Mouse (Mus musculus) hindbrain, embryonic 10.5 days (tissue): ENCODE data around the gene Unc5a. TPM values are rescaled to one million over a fixed set of nuclear protein-coding genes. Genes with fewer than 3 reads are reported as not detected.

Experiments used
- DNase-seq: peaks from one replicate; pipeline ENCODE4 v3.0.0-alpha.2; 2017; ENCODE audit warnings: low spot score
- H3K27ac ChIP-seq: fragments of 300-500 bp; sonication (generic); 2 replicates; pipeline ENCODE4 v1.5.1; 2016; ENCODE audit warnings: mild to moderate bottlenecking, moderate library complexity
- H3K27me3 ChIP-seq: fragments of 300-500 bp; sonication (generic); 2 replicates; pipeline ENCODE4 v1.6.1; 2016; ENCODE audit warnings: mild to moderate bottlenecking; ENCODE audit not compliant: poor library complexity, insufficient read depth, severe bottlenecking
- H3K36me3 ChIP-seq: fragments of 300-500 bp; sonication (generic); 2 replicates; pipeline ENCODE4 v1.6.1; 2016; ENCODE audit warnings: mild to moderate bottlenecking, moderate library complexity
- H3K4me1 ChIP-seq: fragments of 300-500 bp; sonication (generic); replicated peaks from 2 replicates; pipeline ENCODE4 v1.6.1; 2016; ENCODE audit warnings: mild to moderate bottlenecking
- H3K4me3 ChIP-seq: fragments of 300-500 bp; sonication (generic); 2 replicates; pipeline ENCODE4 v1.5.1; 2016; ENCODE audit warnings: mild to moderate bottlenecking, moderate library complexity
- H3K9me3 ChIP-seq: fragments of 300-500 bp; sonication (generic); 2 replicates; pipeline ENCODE4 v1.6.1; 2016; ENCODE audit warnings: mild to moderate bottlenecking, moderate library complexity
- WGBS: fragments of 180-500 bp; shearing (Covaris S2); methylation state at CpG from one replicate; pipeline ENCODE4 v1.1.7; 2016; 5-methylcytosine and 5-hydroxymethylcytosine counted together
- polyA plus RNA-seq: library from polyadenylated mRNA; unstranded; fragments of >200 nt; fragmentation: Nextera tagmentation; extraction: Ambion mirVana; gene quantifications from 2 replicates; pipeline ENCODE4 v1.2.1, GENCODE M21; 2016

Gene Unc5a
- 2.0 and 4.4 TPM in 2 replicates for polyA plus RNA-seq

DNA sequence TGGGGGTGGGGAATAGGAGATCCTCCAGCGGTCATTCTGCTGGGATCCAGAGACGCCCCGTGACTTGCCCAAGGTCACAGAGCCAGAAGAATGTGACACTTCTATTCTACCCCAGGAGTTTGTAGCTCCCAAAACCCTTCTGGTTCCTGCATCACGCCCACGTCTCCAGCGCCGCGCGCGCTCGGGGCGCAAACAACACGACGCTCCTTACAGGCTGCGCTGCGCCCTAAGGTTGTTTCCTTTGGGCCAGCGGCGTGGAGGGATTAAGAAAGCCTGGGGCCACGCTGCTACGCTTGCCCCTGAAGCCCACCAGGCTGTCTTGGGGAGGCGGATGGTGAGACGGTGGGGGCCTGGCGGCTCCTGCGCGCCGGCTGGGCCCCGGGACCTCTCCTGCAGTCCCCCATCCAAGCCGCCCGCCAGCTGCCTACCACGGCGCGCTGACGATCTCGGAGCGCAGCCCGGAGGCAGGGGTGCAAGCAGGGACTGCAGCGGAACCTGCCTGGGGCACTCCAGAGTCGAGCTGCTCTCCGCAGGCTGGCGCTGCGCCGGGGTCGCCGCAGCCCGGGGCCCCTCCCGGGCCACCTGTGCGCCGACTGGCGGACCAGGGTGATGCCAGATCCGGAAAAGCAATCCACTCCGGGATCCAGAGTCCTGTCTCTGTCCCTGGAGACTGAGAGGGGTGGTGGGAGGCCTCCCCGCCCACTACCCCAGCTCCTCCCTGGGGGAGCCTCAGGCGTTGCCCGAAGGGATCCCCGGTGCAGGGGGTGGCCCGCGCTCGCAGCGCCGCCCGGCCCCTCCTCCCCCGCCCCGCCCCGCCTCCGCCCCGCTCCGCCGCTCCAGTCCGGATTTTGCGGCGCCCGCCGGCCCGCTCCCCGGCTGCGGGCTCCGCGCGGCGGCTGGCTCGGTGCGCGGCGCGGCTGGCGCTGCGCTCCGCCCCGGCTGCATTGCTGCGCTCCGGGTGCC is at the start of gene Unc5a:
Unc5a (plus strand) TSS at position 881 of the 963 bp plus-strand sequence.
- 3% methylated on average over 84 of the region's 91 CpGs for WGBS
- Histone ChIP-seq H3K9me3 (no peaks in the 10 kb centered on the region), H3K27me3 (peaks cover 100% of the 10 kb centered on the region), H3K4me3 (peak within 1 kb of the TSS; percentile 71), H3K36me3 (no peaks in the 10 kb centered on the region), H3K27ac (peak within 1 kb of the TSS; percentile 79), H3K4me1 (peaks cover 48% of the 10 kb centered on the region)
- DNase-seq = peak; percentile 77

DNA sequence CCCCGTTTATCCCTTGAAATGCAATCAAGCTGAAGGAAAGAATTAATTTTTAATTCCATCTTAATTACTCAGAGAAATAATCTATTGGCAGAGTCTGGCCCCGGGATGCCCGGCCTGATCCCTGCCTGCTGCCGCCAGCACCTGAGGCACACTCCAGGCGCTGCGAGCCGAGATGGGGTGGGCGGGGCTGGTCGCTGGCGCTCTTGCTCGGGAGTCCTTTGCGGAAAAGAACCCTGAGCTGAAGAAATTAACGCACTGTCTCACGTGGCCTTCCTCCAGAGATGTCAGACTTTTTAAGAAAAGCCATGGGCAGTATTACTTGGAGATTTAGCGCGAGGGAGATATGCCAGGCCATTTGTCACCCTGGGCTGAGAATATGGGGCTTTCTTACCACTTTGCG is 37.2 kb upstream of the Unc5a start:
- 3% methylated on average over 17 of the region's 17 CpGs for WGBS
- peaks cover 33% of the 10 kb centered on the region for H3K4me1 ChIP-seq
- H3K36me3 ChIP-seq = no peaks in the 10 kb centered on the region
- H3K4me3 ChIP-seq = peak overlapping the region; percentile 20
- no peak for DNase-seq
- H3K27me3 ChIP-seq = peaks cover 67% of the 10 kb centered on the region
- H3K9me3 ChIP-seq = peaks cover 5% of the 10 kb centered on the region; the same call in 1 of the 2 replicates
- H3K27ac ChIP-seq = no peak overlapping the region

DNA sequence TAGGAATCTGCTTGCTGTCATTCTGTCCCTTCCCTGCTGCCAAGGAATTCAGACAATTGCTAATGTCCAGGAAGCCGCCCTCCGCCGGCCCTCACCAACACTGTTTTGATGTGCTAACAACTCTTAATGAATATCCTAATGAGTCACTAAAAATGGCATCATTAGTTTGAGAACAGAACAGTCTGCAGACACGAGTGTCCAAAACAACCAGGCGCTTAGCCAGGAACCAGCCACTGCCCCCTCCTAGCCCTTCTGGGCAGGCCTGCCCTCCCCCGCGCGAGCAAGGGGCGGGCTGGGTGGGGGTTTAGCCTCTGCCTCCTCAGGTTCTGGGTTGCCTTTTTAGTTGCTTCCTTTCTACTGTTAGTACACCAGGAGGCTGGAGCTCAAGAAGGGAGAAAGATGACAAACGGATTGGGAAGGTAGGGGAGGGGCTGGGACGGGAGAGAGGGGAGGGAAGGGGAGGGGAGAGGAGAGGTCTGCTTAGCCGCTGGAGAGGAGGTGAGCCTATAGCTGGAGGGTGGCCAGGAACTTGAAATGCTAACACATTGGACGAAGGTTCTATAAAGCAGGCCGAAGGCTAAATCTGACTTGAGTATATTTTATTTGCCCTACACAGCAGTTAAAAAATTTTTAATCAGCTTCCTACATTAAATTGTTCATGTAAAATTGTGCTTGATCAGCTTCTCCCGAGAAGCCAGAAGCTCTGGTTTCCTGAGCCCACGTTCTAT is 36.2 kb upstream of the Unc5a start:
- Histone ChIP-seq H3K27ac (no peak overlapping the region), H3K27me3 (peaks cover 65% of the 10 kb centered on the region), H3K4me1 (peaks cover 26% of the 10 kb centered on the region), H3K4me3 (no peak overlapping the region), H3K36me3 (no peaks in the 10 kb centered on the region), H3K9me3 (peaks cover 5% of the 10 kb centered on the region; the same call in 1 of the 2 replicates)
- 15% methylated on average over 16 of the region's 16 CpGs for WGBS
- no peak for DNase-seq

DNA sequence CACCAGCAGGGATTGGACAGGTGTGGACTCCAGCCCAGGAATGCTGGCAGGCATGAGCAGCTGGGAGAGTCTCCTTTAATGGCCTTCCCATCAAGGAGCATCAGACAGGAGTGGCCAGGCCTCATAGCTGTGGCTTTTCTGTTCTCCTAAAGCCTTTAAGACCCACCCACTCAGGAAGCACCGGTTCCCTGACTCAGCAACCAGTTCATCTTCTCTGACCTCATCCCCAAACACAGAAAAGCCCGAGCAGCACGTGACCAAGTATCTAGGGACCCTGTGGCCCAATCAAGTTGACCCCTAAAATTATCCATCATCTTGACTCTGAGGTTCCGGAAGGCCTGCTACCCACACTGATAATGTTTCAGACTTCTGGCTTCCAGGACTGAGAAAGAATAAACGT is 32.6 kb upstream of the Unc5a start:
- 73% methylated on average over 5 of the region's 5 CpGs for WGBS

DNA sequence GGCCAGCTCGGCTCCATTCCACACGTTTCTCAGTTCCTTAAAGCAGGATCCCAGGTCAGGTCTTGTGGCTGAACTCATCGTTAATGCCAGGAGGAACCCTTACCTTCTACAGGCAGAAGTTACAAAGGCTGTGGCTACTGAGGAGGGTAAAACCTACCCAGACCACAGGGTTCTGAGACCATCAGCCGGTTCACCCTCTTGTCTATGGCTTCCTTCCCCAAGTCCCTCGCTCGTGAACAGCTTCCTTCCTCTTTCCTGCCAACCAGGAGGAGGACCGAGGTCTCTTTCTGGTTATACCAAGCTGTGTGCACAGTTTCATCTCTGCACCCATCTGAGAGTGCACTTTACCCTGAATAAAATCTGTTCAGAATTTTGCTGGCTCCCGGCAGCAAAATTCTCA is 30.3 kb upstream of the Unc5a start:
- WGBS = 72% methylated on average over 8 of the region's 8 CpGs
- DNase-seq = no peak
- H3K9me3 ChIP-seq = peaks cover 8% of the 10 kb centered on the region; the same call in 1 of the 2 replicates
- H3K4me3 ChIP-seq = no peak overlapping the region
- H3K27me3 ChIP-seq = peaks cover 27% of the 10 kb centered on the region
- H3K27ac ChIP-seq = no peak overlapping the region
- peaks cover 29% of the 10 kb centered on the region for H3K4me1 ChIP-seq
- H3K36me3 ChIP-seq = no peaks in the 10 kb centered on the region

More for the DNA sequence above, 32.6 kb upstream of the Unc5a start:
- H3K36me3 ChIP-seq = no peaks in the 10 kb centered on the region
- H3K9me3 ChIP-seq = peaks cover 5% of the 10 kb centered on the region; the same call in 1 of the 2 replicates
- peaks cover 45% of the 10 kb centered on the region for H3K4me1 ChIP-seq
- H3K4me3 ChIP-seq = no peak overlapping the region
- peaks cover 49% of the 10 kb centered on the region for H3K27me3 ChIP-seq
- H3K27ac ChIP-seq = no peak overlapping the region
- no peak for DNase-seq

DNA sequence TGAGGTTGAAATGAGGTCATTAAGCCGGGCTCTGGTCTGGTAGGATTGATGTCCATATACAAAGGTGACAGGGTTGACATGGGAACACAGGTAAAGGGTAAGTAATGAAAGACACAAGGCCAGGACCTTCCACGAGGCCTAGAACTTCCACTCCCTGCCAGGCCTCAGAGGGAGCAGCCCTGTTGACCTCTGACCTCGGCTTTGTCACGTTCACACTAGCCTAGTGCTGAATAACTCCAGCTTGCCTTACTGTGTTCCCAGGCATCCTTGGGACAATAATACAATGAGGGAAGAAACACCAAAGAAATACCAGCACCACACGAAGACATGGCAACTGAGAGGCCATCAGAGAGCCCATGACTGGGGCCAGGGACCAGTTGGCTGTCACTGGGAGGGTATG is 29.5 kb upstream of the Unc5a start:
- 23% methylated on average over 5 of the region's 5 CpGs for WGBS
- no peak overlapping the region for H3K27ac ChIP-seq

DNA sequence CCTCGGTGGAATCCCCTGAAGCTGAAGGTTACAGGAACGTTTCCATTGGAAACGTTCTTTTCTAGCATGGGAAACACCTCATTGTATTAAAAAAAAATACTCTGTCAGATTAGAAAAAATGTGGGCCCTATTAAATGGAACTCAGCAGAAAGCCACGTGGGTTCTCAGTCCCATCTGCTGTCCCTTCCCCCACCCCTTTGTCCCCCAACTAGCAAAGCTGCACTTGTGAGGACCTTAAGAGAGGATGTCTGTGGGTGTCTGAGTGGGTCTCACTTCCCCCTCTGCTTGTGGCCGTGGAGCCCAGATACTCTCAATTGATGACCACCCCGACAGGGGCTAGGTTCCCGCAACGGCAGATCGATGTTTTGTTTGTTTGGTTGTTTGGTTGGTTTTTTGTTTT is 27.5 kb upstream of the Unc5a start:
- no peak for DNase-seq
- H3K4me3 ChIP-seq = no peak overlapping the region
- peaks cover 3% of the 10 kb centered on the region; the same call in 1 of the 2 replicates for H3K9me3 ChIP-seq
- H3K4me1 ChIP-seq = peaks cover 29% of the 10 kb centered on the region
- WGBS = 88% methylated on average over 9 of the region's 9 CpGs
- peaks cover 16% of the 10 kb centered on the region; the same call in 1 of the 2 replicates for H3K27me3 ChIP-seq
- no peaks in the 10 kb centered on the region for H3K36me3 ChIP-seq
- H3K27ac ChIP-seq = no peak overlapping the region

More for the DNA sequence above, 29.5 kb upstream of the Unc5a start:
- Histone ChIP-seq H3K4me3 (no peak overlapping the region), H3K9me3 (peaks cover 8% of the 10 kb centered on the region; the same call in 1 of the 2 replicates), H3K4me1 (peaks cover 29% of the 10 kb centered on the region), H3K27me3 (peaks cover 19% of the 10 kb centered on the region), H3K36me3 (no peaks in the 10 kb centered on the region)
- DNase-seq = peak; percentile 30

DNA sequence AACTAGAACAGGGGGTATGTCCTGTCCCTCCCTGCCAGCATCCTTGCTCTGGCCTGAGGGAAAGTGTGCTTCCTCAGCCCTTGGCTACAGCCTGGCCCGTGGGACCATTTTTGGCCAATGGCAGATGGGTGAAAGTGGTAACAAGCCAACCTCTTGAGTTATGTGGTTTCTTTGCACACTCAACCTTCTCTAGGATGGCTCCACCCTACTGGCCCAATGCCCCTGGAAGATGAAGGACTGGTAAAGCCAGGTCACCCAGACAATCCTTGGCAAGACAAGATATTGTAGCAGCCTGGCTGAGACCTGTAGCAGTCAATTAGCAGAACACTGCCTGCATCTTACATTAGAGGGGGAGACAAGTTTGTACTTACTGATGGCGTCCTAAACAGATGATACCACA is 25.5 kb upstream of the Unc5a start:
- Histone ChIP-seq H3K4me3 (no peak overlapping the region), H3K36me3 (no peaks in the 10 kb centered on the region), H3K27me3 (0 out of 2 replicates have a peak, but pooled peaks cover 3% of the 10 kb centered on the region), H3K4me1 (peaks cover 23% of the 10 kb centered on the region), H3K9me3 (peaks cover 3% of the 10 kb centered on the region; the same call in 1 of the 2 replicates), H3K27ac (no peak overlapping the region)
- DNase-seq = no peak
- WGBS = 86% methylated on average over 2 of the region's 2 CpGs

DNA sequence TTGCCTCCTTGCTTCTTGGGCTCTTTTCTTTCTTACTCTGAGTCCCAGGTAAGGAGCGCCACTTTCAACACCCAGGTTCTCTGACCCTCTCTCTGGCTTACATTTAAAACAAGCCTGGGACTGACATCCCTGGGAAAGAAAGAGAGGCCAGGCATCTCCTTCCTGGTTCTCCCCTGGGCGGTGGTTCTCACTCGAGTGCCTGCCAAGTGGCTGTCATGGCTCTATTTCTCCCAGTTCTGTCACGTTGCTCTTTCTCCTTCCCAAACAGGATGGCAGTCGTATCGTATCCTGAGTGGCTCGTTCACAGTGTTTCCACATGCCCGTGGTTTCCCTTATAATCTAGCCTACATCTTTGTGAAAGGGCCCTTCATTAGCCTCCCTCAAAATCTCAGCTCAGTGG is 23.7 kb upstream of the Unc5a start:
- Histone ChIP-seq H3K36me3 (no peaks in the 10 kb centered on the region), H3K4me1 (peaks cover 14% of the 10 kb centered on the region), H3K9me3 (peaks cover 3% of the 10 kb centered on the region; the same call in 1 of the 2 replicates), H3K27me3 (peaks cover 10% of the 10 kb centered on the region; the same call in 1 of the 2 replicates), H3K27ac (no peak overlapping the region), H3K4me3 (no peak overlapping the region)
- WGBS = 76% methylated on average over 8 of the region's 8 CpGs
- no peak for DNase-seq

DNA sequence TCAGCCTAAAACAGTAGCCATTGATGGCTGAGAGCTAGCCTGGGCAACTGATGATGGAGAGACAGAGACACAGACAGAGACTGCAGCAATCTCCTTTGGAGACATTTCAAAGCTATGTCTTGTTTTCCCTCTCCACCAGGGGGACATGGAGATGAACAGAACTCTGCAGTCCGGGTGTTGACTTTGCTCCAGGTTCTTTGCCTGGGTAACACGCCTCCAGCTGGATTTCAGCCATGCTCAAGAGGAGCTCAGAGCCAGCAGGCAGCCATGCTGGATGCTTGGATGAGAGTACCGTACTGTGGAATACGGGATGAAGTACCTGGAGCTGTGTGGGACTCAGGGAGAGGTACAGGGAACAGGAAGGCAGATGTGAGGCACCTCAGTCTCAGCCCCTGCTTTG is 22.6 kb upstream of the Unc5a start:
- peaks cover 8% of the 10 kb centered on the region for H3K4me1 ChIP-seq
- H3K4me3 ChIP-seq = no peak overlapping the region
- no peak for DNase-seq
- WGBS = 73% methylated on average over 4 of the region's 4 CpGs
- H3K27ac ChIP-seq = no peak overlapping the region
- H3K27me3 ChIP-seq = peaks cover 15% of the 10 kb centered on the region
- peaks cover 3% of the 10 kb centered on the region; the same call in 1 of the 2 replicates for H3K9me3 ChIP-seq
- no peaks in the 10 kb centered on the region for H3K36me3 ChIP-seq

DNA sequence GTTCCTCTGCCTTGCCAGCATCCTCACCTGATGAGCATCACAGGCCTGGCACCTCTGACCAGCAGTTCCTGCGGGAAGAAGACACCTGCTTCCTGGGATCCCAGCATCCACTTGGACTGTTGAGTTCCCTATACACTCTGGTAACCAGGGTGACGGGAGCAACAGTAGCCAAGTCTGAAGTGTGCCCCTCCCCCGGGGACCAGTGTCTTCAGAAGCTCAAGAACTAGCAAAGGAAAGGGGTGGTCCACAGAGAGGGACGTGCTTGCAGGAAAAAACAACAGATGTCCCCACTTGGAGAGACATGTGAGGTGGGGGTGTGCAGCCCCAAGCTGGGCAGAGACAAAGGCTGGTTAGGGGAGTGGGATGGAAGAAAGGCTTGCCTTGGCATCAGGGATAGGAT is 19.1 kb upstream of the Unc5a start:
- H3K4me3 ChIP-seq = no peak overlapping the region
- no peak for DNase-seq
- H3K9me3 ChIP-seq = no peaks in the 10 kb centered on the region
- H3K4me1 ChIP-seq = peaks cover 11% of the 10 kb centered on the region
- H3K36me3 ChIP-seq = no peaks in the 10 kb centered on the region
- H3K27me3 ChIP-seq = peaks cover 44% of the 10 kb centered on the region
- 38% methylated on average over 4 of the region's 4 CpGs for WGBS
- no peak overlapping the region for H3K27ac ChIP-seq

DNA sequence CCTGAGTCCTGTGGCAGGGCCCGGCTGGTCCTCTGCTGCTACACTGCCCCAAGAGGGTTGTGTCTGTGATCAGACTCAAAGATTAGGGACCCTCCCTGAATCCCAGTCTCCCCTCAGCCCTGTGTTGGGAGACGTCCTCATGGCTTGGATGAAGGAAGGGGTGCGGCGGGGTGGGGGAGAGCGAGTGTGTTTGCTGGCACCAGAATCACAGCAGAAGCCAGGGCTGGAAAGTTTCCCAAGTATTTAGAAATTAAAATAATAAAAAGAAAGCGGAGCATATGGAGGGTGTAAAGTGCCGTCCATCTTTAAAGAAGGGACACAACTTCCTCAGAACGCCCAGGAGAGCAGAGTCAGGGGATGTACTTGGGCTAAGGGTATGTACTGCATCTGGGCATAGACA is 14.3 kb upstream of the Unc5a start:
- no peak overlapping the region for H3K27ac ChIP-seq
- no peaks in the 10 kb centered on the region for H3K9me3 ChIP-seq
- peaks cover 67% of the 10 kb centered on the region for H3K27me3 ChIP-seq
- no peak overlapping the region for H3K4me3 ChIP-seq
- no peak for DNase-seq
- no peaks in the 10 kb centered on the region for H3K36me3 ChIP-seq
- WGBS = 85% methylated on average over 8 of the region's 8 CpGs
- peaks cover 9% of the 10 kb centered on the region for H3K4me1 ChIP-seq
